Mouse (Mus musculus): ENCODE data around the gene Ppp2ca. TPM values are rescaled to one million over a fixed set of nuclear protein-coding genes. Genes with fewer than 3 reads are reported as not detected.

The Ppp2ca gene
- polyA plus RNA-seq, 1 experiment from 2014 or later = 175 TPM

DNA sequence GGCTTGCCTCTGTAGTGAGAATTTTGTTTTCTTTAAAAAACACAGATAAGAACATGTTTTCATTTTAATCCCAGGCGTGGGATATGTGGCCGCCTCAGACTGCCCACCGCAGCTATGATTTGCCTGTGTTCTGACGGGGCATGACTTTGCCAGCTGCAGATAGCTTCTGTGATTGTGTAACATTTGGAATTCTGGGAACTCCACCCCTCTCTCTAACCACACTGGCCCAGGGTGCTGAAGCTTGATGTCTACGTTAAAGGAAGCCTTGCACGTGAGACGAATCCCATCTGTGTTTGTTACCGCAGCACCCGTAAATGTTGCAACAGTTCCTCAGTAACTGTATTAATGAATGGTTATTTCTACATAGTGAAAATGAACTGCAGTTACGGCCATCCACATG is 26.7 kb upstream of the Ppp2ca start:
- Histone ChIP-seq H3K4me1 (ENCODE audit: control insufficient read depth, insufficient read depth, low read length) (peaks cover 5% of the 10 kb centered on the region; the same call in 1 of the 2 replicates), H3K4me3 (ENCODE audit: low read depth, low read length) (no peak overlapping the region), H3K9me3 (ENCODE audit: control insufficient read depth, low read length) (no peaks in the 10 kb centered on the region), H3K27me3 (ENCODE audit: control insufficient read depth, insufficient read depth, low read length) (no peaks in the 10 kb centered on the region), H3K9ac (replicated peaks; ENCODE audit: low read depth, low read length) (no peak overlapping the region), H3K27ac (ENCODE audit: low read depth, low read length) (no peak overlapping the region), H3K36me3 (ENCODE audit: control insufficient read depth, insufficient read depth, low read length) (no peaks in the 10 kb centered on the region), H3K4me2 (ENCODE audit: low read depth, low read length) (no peak overlapping the region)
- WGBS = 88% methylated on average over 10 of the region's 10 CpGs
- ATAC-seq (ENCODE audit: low read depth) = no peak

DNA sequence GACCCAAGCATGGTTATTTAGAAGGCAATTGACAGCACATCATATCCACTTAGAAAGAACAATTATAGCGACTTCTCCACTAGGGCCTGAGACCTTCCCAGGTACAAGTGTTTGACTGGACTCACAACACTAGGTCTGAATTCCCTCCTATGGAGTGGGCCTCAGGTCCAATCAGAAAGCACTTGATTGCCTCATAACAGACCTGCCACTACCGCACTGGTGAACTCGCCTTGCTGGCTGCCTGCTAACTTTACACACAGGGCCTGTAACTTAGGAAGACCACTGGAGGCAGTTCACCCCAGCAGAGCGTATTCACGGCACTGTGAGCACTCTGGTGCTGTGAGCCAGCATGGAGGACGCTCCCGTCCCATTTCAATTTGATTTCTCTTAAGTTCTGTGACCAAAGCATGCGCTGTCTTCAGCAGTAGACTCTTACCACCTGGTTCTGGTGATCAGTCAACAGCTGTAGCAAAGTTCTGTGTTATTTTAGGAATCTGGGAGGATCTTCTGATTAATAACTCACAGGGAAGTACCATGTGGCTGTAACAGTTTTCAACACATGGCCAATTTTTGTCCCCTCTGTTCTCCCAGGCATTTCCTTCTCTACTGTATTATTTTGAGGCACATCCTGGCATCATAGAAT is 24.8 kb upstream of the Ppp2ca start:
- H3K27ac ChIP-seq (ENCODE audit: low read depth, low read length) = no peak overlapping the region
- no peak overlapping the region for H3K9ac ChIP-seq (replicated peaks; ENCODE audit: low read depth, low read length)
- no peaks in the 10 kb centered on the region for H3K27me3 ChIP-seq (ENCODE audit: control insufficient read depth, insufficient read depth, low read length)
- H3K9me3 ChIP-seq (ENCODE audit: control insufficient read depth, low read length) = no peaks in the 10 kb centered on the region
- 74% methylated on average over 8 of the region's 8 CpGs for WGBS
- H3K36me3 ChIP-seq (ENCODE audit: control insufficient read depth, insufficient read depth, low read length) = no peaks in the 10 kb centered on the region
- no peak overlapping the region for H3K4me3 ChIP-seq (ENCODE audit: low read depth, low read length)
- no peak for ATAC-seq (ENCODE audit: low read depth)
- H3K4me1 ChIP-seq (ENCODE audit: control insufficient read depth, insufficient read depth, low read length) = peaks cover 5% of the 10 kb centered on the region; the same call in 1 of the 2 replicates
- no peak overlapping the region for H3K4me2 ChIP-seq (ENCODE audit: low read depth, low read length)

DNA sequence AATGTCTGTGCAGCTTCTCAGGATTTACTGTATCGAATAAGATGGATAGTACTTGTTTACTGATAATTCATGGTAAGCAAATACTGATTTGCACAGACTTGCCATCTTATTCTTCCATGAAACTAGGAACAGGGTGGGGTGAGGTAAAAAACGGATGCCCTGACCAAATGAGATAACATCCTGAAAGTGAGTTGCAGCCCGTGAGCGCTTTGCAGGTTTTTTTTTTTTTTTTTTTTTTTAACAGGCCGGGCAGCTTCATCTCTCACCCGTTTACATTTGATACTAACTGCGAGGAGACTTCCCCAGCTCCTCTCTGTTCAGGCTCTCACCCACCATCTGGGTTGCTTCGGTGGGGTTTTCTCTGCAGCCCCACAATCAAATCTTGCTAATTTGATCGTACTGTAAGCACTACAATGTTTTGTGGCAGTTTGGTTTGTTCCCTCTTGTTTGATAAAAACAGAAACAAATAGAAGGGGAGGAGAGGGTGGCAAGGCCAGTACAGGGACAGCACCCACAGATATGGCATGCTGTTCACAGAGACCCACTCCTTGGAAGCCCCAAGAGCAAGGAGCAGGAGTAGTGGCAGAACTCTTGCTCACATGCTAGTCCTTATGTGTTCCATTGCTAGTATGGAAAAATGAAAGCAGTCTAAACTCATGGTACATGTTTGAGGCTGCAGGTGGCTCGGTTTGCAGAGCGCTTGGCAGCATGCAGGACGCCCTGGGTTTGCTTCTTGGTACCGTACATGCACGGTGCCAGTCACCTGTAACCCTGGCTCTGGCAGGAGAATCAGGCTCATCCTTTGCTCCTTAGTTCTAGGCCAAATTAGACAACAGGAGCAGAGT is 23.6 kb upstream of the Ppp2ca start:
- no peaks in the 10 kb centered on the region for H3K9me3 ChIP-seq (ENCODE audit: control insufficient read depth, low read length)
- 79% methylated on average over 14 of the region's 14 CpGs for WGBS
- ATAC-seq (ENCODE audit: low read depth) = no peak
- no peaks in the 10 kb centered on the region for H3K36me3 ChIP-seq (ENCODE audit: control insufficient read depth, insufficient read depth, low read length)
- H3K4me3 ChIP-seq (ENCODE audit: low read depth, low read length) = no peak overlapping the region
- no peak overlapping the region for H3K4me2 ChIP-seq (ENCODE audit: low read depth, low read length)
- peaks cover 5% of the 10 kb centered on the region; the same call in 1 of the 2 replicates for H3K4me1 ChIP-seq (ENCODE audit: control insufficient read depth, insufficient read depth, low read length)
- no peak overlapping the region for H3K27ac ChIP-seq (ENCODE audit: low read depth, low read length)
- no peaks in the 10 kb centered on the region for H3K27me3 ChIP-seq (ENCODE audit: control insufficient read depth, insufficient read depth, low read length)
- H3K9ac ChIP-seq (replicated peaks; ENCODE audit: low read depth, low read length) = no peak overlapping the region

DNA sequence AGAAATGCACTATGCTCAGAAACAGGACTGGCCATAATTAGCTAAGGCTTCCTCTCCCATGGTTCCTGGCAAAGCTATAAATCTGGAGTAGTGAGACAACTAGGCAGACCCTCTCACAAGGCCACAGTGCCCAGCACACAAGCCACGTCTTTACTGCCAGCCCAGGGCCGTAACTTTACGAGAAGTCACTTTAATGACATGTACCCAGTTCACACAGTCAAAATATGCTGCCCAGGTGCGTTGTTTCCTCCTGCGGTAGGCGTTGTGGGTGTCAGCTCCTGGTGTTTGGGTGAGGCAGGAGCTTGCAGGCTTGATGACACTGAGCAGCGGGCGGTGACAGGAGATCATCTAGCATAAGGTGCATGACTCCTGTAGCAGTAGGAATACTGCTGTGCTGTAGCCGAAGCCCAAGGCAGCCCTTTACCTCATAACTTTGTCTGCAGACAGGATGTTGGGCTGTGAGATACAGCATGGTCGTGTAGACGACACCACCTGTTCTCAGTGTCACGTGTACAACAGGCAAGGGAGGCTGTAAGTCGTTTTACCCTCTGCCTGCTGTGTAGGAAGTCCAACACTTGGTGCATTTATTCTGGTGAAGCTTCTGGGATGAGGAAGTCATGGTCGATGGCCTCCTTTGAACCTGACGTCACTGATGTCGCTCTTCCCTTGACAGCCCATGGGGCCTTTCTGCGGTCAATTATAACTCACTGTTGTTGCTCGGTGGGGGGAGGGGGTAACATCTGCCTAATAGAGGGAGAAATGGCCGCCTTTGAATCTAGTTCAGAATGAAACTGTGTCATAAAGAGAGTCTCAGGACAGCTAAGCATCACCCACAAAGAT is 22.5 kb upstream of the Ppp2ca start:
- H3K27ac ChIP-seq (ENCODE audit: low read depth, low read length) = no peak overlapping the region
- no peak for ATAC-seq (ENCODE audit: low read depth)
- H3K4me1 ChIP-seq (ENCODE audit: control insufficient read depth, insufficient read depth, low read length) = peaks cover 5% of the 10 kb centered on the region; the same call in 1 of the 2 replicates

DNA sequence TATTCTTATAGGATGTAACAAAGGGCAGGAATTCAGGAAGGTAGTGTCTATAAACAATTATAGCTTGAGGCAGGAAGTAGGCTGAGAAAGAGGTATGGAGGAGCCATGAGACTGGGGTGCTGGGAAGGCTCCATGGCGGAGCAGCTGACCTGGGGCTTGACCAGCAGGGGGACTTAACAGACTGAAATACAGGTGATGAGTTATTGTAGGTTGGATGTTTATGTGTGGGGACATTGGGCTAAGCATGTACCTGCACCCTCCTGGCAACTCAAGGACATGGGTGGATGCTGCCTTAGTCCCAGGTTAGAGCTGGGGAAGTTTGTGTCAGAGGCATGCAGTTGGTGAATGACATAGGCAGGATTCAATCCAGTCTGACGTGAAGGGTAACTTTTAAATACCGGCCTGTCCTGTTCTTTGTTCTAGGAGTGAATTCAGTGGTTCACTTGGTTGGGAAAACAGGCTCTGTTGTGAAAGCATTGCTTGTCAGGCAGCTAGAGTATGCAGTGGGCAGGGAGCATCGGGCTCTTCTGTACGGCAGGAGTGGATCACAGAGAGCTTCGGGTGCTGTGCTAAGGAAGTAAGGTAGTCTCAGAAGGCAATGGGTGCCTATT is 21.6 kb upstream of the Ppp2ca start:
- Histone ChIP-seq H3K9ac (replicated peaks; ENCODE audit: low read depth, low read length) (no peak overlapping the region), H3K9me3 (ENCODE audit: control insufficient read depth, low read length) (no peaks in the 10 kb centered on the region), H3K36me3 (ENCODE audit: control insufficient read depth, insufficient read depth, low read length) (no peaks in the 10 kb centered on the region), H3K27ac (ENCODE audit: low read depth, low read length) (no peak overlapping the region), H3K27me3 (ENCODE audit: control insufficient read depth, insufficient read depth, low read length) (no peaks in the 10 kb centered on the region), H3K4me1 (ENCODE audit: control insufficient read depth, insufficient read depth, low read length) (peaks cover 5% of the 10 kb centered on the region; the same call in 1 of the 2 replicates), H3K4me3 (ENCODE audit: low read depth, low read length) (no peak overlapping the region), H3K4me2 (ENCODE audit: low read depth, low read length) (no peak overlapping the region)
- WGBS = 84% methylated on average over 6 of the region's 6 CpGs
- no peak for ATAC-seq (ENCODE audit: low read depth)

More for the DNA sequence above, 22.5 kb upstream of the Ppp2ca start:
- WGBS = 60% methylated on average over 19 of the region's 19 CpGs
- Histone ChIP-seq H3K4me2 (ENCODE audit: low read depth, low read length) (no peak overlapping the region), H3K9ac (replicated peaks; ENCODE audit: low read depth, low read length) (no peak overlapping the region), H3K36me3 (ENCODE audit: control insufficient read depth, insufficient read depth, low read length) (no peaks in the 10 kb centered on the region), H3K4me3 (ENCODE audit: low read depth, low read length) (no peak overlapping the region), H3K9me3 (ENCODE audit: control insufficient read depth, low read length) (no peaks in the 10 kb centered on the region), H3K27me3 (ENCODE audit: control insufficient read depth, insufficient read depth, low read length) (no peaks in the 10 kb centered on the region)

DNA sequence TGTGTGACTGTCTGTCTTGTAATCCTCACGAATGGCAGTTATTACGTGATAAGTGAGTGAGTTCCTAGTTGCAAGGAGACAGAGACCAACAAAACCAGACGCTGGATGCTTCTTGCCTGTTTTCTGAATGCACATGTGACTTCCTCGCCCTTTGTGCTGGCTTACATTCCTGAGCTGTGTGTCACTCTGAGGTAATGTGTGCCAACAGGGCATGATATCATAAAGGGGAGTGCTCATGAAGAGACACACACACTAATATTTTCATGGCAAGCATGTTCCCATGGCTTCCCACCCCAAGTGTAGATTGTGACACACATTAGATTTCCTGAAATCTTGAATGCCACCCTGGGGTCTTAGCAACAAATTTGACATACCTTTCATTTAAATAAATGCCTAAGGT is 20.5 kb upstream of the Ppp2ca start:
- WGBS = 84% methylated on average over 4 of the region's 4 CpGs
- H3K4me1 ChIP-seq (ENCODE audit: control insufficient read depth, insufficient read depth, low read length) = peaks cover 5% of the 10 kb centered on the region; the same call in 1 of the 2 replicates
- H3K27ac ChIP-seq (ENCODE audit: low read depth, low read length) = no peak overlapping the region
- H3K4me3 ChIP-seq (ENCODE audit: low read depth, low read length) = no peak overlapping the region
- H3K27me3 ChIP-seq (ENCODE audit: control insufficient read depth, insufficient read depth, low read length) = no peaks in the 10 kb centered on the region
- no peak overlapping the region for H3K4me2 ChIP-seq (ENCODE audit: low read depth, low read length)
- H3K36me3 ChIP-seq (ENCODE audit: control insufficient read depth, insufficient read depth, low read length) = no peaks in the 10 kb centered on the region
- H3K9ac ChIP-seq (replicated peaks; ENCODE audit: low read depth, low read length) = no peak overlapping the region
- H3K9me3 ChIP-seq (ENCODE audit: control insufficient read depth, low read length) = no peaks in the 10 kb centered on the region
- ATAC-seq (ENCODE audit: low read depth) = no peak

DNA sequence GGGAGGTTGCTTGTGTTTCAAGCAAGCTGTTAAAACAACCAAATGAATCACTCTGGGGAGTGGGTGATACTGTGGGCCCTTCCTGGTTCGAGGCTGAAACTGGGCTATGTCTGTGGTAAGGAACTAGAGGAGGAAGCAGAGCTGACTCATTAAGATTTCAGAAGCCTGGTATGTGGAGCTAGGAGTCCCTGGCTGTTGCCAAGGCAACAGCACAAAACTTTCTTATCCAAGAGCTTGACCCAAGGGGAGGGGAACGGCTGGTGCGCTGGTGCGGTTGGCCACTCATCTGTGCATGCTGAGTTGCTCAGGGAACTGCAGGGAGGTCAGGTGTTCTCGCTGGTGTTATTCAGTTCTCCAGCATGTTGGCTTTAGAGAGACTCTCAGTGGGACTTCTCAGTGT is 18.5 kb upstream of the Ppp2ca start:
- Histone ChIP-seq H3K27me3 (ENCODE audit: control insufficient read depth, insufficient read depth, low read length) (no peaks in the 10 kb centered on the region), H3K4me1 (ENCODE audit: control insufficient read depth, insufficient read depth, low read length) (peaks cover 5% of the 10 kb centered on the region; the same call in 1 of the 2 replicates), H3K4me3 (ENCODE audit: low read depth, low read length) (no peak overlapping the region), H3K36me3 (ENCODE audit: control insufficient read depth, insufficient read depth, low read length) (no peaks in the 10 kb centered on the region), H3K9me3 (ENCODE audit: control insufficient read depth, low read length) (no peaks in the 10 kb centered on the region), H3K9ac (replicated peaks; ENCODE audit: low read depth, low read length) (no peak overlapping the region), H3K27ac (ENCODE audit: low read depth, low read length) (no peak overlapping the region), H3K4me2 (ENCODE audit: low read depth, low read length) (no peak overlapping the region)
- 22% methylated on average over 5 of the region's 5 CpGs for WGBS
- ATAC-seq (ENCODE audit: low read depth) = no peak; the same call in 1 of the 2 replicates

DNA sequence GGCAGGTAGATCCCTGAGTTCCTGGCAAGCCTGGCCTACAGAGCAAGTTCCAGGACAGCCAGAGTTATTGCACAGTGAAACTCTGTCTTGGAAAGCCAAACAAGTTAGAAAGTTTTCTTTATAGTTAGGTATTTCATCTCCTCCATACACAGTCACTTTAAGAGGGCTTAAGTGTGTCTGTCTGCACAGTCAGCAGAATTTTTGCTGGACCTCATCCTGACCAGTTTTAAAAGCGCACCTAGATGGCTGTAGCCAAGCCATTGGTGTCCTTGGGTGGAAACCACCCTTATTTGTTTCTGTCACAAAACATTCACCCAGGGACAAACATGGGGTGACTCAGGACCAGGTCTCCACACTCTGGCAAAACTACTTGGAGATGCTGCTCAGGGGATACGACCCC is 17.8 kb upstream of the Ppp2ca start:
- Histone ChIP-seq H3K4me2 (ENCODE audit: low read depth, low read length) (no peak overlapping the region), H3K36me3 (ENCODE audit: control insufficient read depth, insufficient read depth, low read length) (no peaks in the 10 kb centered on the region), H3K9ac (replicated peaks; ENCODE audit: low read depth, low read length) (no peak overlapping the region), H3K4me3 (ENCODE audit: low read depth, low read length) (no peak overlapping the region), H3K9me3 (ENCODE audit: control insufficient read depth, low read length) (no peaks in the 10 kb centered on the region), H3K27ac (ENCODE audit: low read depth, low read length) (no peak overlapping the region), H3K4me1 (ENCODE audit: control insufficient read depth, insufficient read depth, low read length) (peaks cover 4% of the 10 kb centered on the region; the same call in 1 of the 2 replicates), H3K27me3 (ENCODE audit: control insufficient read depth, insufficient read depth, low read length) (no peaks in the 10 kb centered on the region)
- no peak for ATAC-seq (ENCODE audit: low read depth)
- 95% methylated on average over 2 of the region's 2 CpGs for WGBS
